Mouse (Mus musculus): ENCODE measurements at regions not wholly inside any gene's neighbourhood (a gene's known extent, or its start where the extent isn't known, plus 50 kb on each side); places are given as distances from the start of the nearest gene placed in this dataset.

DNA sequence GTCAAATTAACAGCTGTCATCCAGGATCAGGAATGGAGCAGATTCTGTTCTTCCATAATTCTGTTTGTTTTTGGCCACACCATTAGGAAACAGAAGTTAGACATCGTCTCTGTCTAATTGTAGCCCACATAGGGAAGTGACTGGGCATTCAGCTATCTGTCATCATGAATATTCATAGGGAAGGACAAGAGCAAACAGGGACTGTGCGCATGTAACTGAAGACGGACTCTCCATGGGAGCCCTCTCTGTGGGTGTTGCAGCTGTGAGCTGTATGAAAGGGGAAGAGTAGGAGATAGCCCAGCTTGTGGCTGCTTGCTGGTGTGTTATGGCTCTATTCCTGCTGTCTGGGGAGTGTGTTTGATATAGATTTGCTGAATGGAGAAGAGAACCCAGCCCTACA, 238.3 kb upstream of the Prok2 start:
- no peaks in the 10 kb centered on the region for H3K36me3 ChIP-seq (ENCODE audit: control insufficient read depth, insufficient read depth)
- H3K4me3 ChIP-seq (ENCODE audit: insufficient read depth, poor library complexity, severe bottlenecking), result no peak overlapping the region
- H3K79me2 ChIP-seq (ENCODE audit: control insufficient read depth, insufficient read depth), result no peaks in the 10 kb centered on the region
- H3K79me3 ChIP-seq (ENCODE audit: low read depth), result no peaks in the 10 kb centered on the region
- H3ac ChIP-seq (ENCODE audit: control insufficient read depth, insufficient read length, low read depth), result no peak overlapping the region
- TF ChIP-seq FOSL1 (IDR thresholded peaks at IDR 0.05; ENCODE audit: insufficient read depth, low read length, poor library complexity, severe bottlenecking) (no peak), MYOD1 (IDR thresholded peaks at IDR 0.05; ENCODE audit: control insufficient read depth, insufficient read length, low read depth) (no peak), MAX (IDR thresholded peaks at IDR 0.05) (no peak), CTCF (IDR thresholded peaks at IDR 0.05; ENCODE audit: control insufficient read depth, insufficient read depth, insufficient read length) (no peak), CEBPB (IDR thresholded peaks at IDR 0.05; ENCODE audit: low read depth) (no peak), MYOG (IDR thresholded peaks at IDR 0.05; ENCODE audit: control insufficient read depth, extremely low read depth, insufficient read length) (no peak), USF1 (IDR thresholded peaks at IDR 0.05; ENCODE audit: low read depth) (no peak)
- H3K27me3 ChIP-seq (ENCODE audit: control insufficient read depth, insufficient read depth, insufficient read length), result peaks cover 9% of the 10 kb centered on the region

DNA sequence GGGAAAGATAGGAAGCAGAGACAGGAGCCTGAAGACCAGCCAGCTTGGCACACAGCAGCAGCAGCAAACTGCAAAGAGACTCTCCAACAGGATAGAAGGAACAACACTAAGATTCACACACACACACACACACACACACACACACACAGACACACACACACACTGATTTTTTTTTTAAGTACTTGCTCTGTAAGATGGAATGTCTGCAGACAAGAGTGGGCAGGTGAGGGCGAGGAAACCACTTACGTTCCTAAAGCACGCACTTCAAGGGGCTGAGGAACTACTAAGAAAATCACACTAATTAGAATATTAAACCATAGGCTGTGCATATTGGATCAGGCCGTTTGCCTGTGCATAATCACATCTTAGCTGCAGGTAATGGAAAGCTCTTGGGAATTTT, 237.8 kb upstream of the Prok2 start:
- Histone ChIP-seq H3K79me2 (ENCODE audit: control insufficient read depth, insufficient read depth) (no peaks in the 10 kb centered on the region), H3K27me3 (ENCODE audit: control insufficient read depth, insufficient read depth, insufficient read length) (peaks cover 7% of the 10 kb centered on the region), H3ac (ENCODE audit: control insufficient read depth, insufficient read length, low read depth) (no peak overlapping the region), H3K4me3 (ENCODE audit: insufficient read depth, poor library complexity, severe bottlenecking) (no peak overlapping the region), H3K79me3 (ENCODE audit: low read depth) (no peaks in the 10 kb centered on the region), H3K36me3 (ENCODE audit: control insufficient read depth, insufficient read depth) (no peaks in the 10 kb centered on the region)
- TF ChIP-seq MAX (IDR thresholded peaks at IDR 0.05), result no peak
- TF ChIP-seq CEBPB (IDR thresholded peaks at IDR 0.05; ENCODE audit: low read depth), result no peak
- TF ChIP-seq CTCF (IDR thresholded peaks at IDR 0.05; ENCODE audit: control insufficient read depth, insufficient read depth, insufficient read length), result no peak
- no peak for TF ChIP-seq USF1 (IDR thresholded peaks at IDR 0.05; ENCODE audit: low read depth)
- TF ChIP-seq MYOD1 (IDR thresholded peaks at IDR 0.05; ENCODE audit: control insufficient read depth, insufficient read length, low read depth), result no peak
- no peak for TF ChIP-seq MYOG (IDR thresholded peaks at IDR 0.05; ENCODE audit: control insufficient read depth, extremely low read depth, insufficient read length)
- no peak for TF ChIP-seq FOSL1 (IDR thresholded peaks at IDR 0.05; ENCODE audit: insufficient read depth, low read length, poor library complexity, severe bottlenecking)

- Histone ChIP-seq H3K79me2 (ENCODE audit: control insufficient read depth, insufficient read depth) (no peaks in the 10 kb centered on the region), H3K27me3 (ENCODE audit: control insufficient read depth, insufficient read depth, insufficient read length) (peaks cover 24% of the 10 kb centered on the region)
- TF ChIP-seq MYOD1 (IDR thresholded peaks at IDR 0.05; ENCODE audit: control insufficient read depth, insufficient read length, low read depth), result no peak
- TF ChIP-seq FOSL1 (IDR thresholded peaks at IDR 0.05; ENCODE audit: insufficient read depth, low read length, poor library complexity, severe bottlenecking), result no peak
- no peak for TF ChIP-seq CTCF (IDR thresholded peaks at IDR 0.05; ENCODE audit: control insufficient read depth, insufficient read depth, insufficient read length)
- no peak for TF ChIP-seq MYOG (IDR thresholded peaks at IDR 0.05; ENCODE audit: control insufficient read depth, extremely low read depth, insufficient read length)
- no peak for TF ChIP-seq USF1 (IDR thresholded peaks at IDR 0.05; ENCODE audit: low read depth)
- TF ChIP-seq MAX (IDR thresholded peaks at IDR 0.05), result no peak
- no peak for TF ChIP-seq CEBPB (IDR thresholded peaks at IDR 0.05; ENCODE audit: low read depth)
Observed at GRCm38 (mm10) chr6:99959371-99959770, 233.2 kb upstream of the Prok2 start.

GRCm38 (mm10) chr6:99954832-99955830, 228.9 kb upstream of the Prok2 start:
- H3K36me3 ChIP-seq (ENCODE audit: control insufficient read depth, insufficient read depth), result no peaks in the 10 kb centered on the region
- TF ChIP-seq CTCF (IDR thresholded peaks at IDR 0.05; ENCODE audit: control insufficient read depth, insufficient read depth, insufficient read length), result no peak
- TF ChIP-seq USF1 (IDR thresholded peaks at IDR 0.05; ENCODE audit: low read depth), result no peak
- no peak for TF ChIP-seq MYOG (IDR thresholded peaks at IDR 0.05; ENCODE audit: control insufficient read depth, extremely low read depth, insufficient read length)
- TF ChIP-seq CEBPB (IDR thresholded peaks at IDR 0.05; ENCODE audit: low read depth), result no peak
- TF ChIP-seq FOSL1 (IDR thresholded peaks at IDR 0.05; ENCODE audit: insufficient read depth, low read length, poor library complexity, severe bottlenecking), result no peak
- TF ChIP-seq MYOD1 (IDR thresholded peaks at IDR 0.05; ENCODE audit: control insufficient read depth, insufficient read length, low read depth), result no peak
- no peak for TF ChIP-seq MAX (IDR thresholded peaks at IDR 0.05)
- H3K79me3 ChIP-seq (ENCODE audit: low read depth), result no peaks in the 10 kb centered on the region
- no peak overlapping the region for H3ac ChIP-seq (ENCODE audit: control insufficient read depth, insufficient read length, low read depth)
- H3K4me3 ChIP-seq (ENCODE audit: insufficient read depth, poor library complexity, severe bottlenecking), result no peak overlapping the region
- peaks cover 20% of the 10 kb centered on the region for H3K27me3 ChIP-seq (ENCODE audit: control insufficient read depth, insufficient read depth, insufficient read length)
- no peaks in the 10 kb centered on the region for H3K79me2 ChIP-seq (ENCODE audit: control insufficient read depth, insufficient read depth)

More at GRCm38 (mm10) chr6:99959371-99959770, 233.2 kb upstream of the Prok2 start:
- Histone ChIP-seq H3K36me3 (ENCODE audit: control insufficient read depth, insufficient read depth) (no peaks in the 10 kb centered on the region), H3K79me3 (ENCODE audit: low read depth) (no peaks in the 10 kb centered on the region), H3ac (ENCODE audit: control insufficient read depth, insufficient read length, low read depth) (no peak overlapping the region), H3K4me3 (ENCODE audit: insufficient read depth, poor library complexity, severe bottlenecking) (no peak overlapping the region)

DNA sequence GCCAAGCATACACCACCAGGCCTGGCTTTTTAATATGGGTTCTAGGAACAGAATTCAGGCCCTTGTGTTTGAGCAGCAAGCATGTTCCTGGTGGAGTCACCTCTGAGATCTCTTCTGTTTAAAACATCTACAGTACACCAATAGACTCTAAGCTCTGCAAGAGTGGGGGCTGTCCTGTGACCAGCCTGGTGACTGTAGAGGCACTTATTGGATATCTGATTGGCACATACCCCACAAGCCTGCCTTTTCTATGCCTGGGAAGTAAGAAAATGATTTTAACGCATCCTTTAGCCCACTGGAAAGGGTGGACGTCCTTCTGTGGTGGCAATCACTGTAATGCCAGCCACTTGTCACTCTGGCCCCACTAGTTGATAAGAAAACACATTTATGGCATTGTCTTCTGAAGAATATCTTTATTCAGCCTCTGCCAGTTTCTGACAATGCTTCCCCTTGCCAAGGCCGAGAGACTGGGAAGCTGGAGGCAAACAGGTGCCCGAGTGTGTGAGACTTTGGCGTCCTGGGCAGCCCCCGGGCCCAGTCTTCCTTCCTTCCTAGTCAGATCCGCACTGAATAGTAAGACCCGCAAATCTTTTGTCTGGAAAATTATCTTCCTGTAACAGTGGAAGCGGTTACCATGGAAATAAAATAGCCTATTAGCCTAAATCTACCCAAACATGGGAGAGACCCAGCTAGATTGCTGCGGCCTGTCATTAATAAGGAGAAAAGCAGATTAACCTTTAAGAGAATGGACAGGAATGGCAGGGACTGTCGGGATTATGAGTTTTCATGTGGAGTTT, 228.0 kb upstream of the Prok2 start:
- Histone ChIP-seq H3ac (ENCODE audit: control insufficient read depth, insufficient read length, low read depth) (no peak overlapping the region), H3K36me3 (ENCODE audit: control insufficient read depth, insufficient read depth) (no peaks in the 10 kb centered on the region), H3K4me3 (ENCODE audit: insufficient read depth, poor library complexity, severe bottlenecking) (no peak overlapping the region), H3K79me2 (ENCODE audit: control insufficient read depth, insufficient read depth) (no peaks in the 10 kb centered on the region), H3K27me3 (ENCODE audit: control insufficient read depth, insufficient read depth, insufficient read length) (peaks cover 20% of the 10 kb centered on the region), H3K79me3 (ENCODE audit: low read depth) (no peaks in the 10 kb centered on the region)
- TF ChIP-seq MAX (IDR thresholded peaks at IDR 0.05), result no peak
- no peak for TF ChIP-seq CTCF (IDR thresholded peaks at IDR 0.05; ENCODE audit: control insufficient read depth, insufficient read depth, insufficient read length)
- TF ChIP-seq MYOG (IDR thresholded peaks at IDR 0.05; ENCODE audit: control insufficient read depth, extremely low read depth, insufficient read length), result no peak
- no peak for TF ChIP-seq USF1 (IDR thresholded peaks at IDR 0.05; ENCODE audit: low read depth)
- TF ChIP-seq FOSL1 (IDR thresholded peaks at IDR 0.05; ENCODE audit: insufficient read depth, low read length, poor library complexity, severe bottlenecking), result no peak
- TF ChIP-seq MYOD1 (IDR thresholded peaks at IDR 0.05; ENCODE audit: control insufficient read depth, insufficient read length, low read depth), result no peak
- TF ChIP-seq CEBPB (IDR thresholded peaks at IDR 0.05; ENCODE audit: low read depth), result no peak

Data from C2C12 (cell line).